ENCODE assay signal across 8 mouse cellular contexts in the genomic region with DNA sequence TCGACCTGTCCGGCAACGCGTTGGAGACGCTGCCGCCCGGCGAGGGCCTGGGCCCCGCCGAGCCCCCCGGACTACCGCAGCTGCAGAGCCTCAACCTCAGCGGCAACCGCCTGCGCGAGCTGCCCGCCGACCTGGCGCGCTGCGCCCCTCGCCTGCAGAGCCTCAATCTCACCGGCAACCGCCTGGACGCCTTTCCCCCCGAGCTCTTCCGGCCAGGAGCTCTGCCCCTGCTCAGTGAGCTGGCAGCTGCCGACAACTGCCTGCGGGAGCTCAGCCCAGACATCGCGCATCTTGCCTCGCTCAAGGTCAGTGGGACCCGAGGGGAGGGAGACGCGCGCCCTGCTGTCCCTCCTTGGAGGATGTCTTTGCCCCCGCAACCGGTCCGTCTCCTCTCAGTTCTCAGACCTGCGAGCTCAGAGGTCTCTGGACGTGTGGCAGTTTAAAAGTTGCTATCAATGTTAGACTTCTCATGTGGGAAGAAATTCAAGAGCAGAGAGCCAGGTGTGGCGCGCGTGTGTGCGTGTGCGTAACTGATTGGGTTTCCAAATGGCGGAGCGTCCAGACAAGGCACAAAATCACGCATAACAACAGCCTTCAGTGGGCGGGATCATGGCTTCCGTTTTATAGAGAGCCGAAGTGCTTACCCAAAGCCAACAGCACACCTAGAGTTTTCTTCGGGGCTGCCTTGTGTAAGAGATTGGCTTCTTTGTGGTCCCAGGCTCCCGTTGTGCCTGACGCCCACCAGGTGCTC. TPM values are rescaled to one million over a fixed set of nuclear protein-coding genes. Genes with fewer than 3 reads are reported as not detected.
DNase-seq lines count a peak whose midpoint lies in the region; ATAC-seq and TF ChIP-seq lines count a peak whose summit lies in the region.

No protein-coding gene starts in this region.

- no peak for TF ChIP-seq CTCF in embryonic fibroblast, embryonic 13.5 days (IDR thresholded peaks at IDR 0.05; ENCODE audit: borderline replicate concordance, insufficient read depth, low read length)

- peaks cover 15% of the 10 kb centered on the region for H3K4me1 ChIP-seq in kidney, embryonic 16.5 days (ENCODE audit: insufficient read depth, low read length)
- H3K4me1 ChIP-seq in ES-E14 (ENCODE audit: control insufficient read depth in 2 of 2, insufficient read depth in 2 of 2, low read length in 2 of 2, poor library complexity in 1 of 2), result peaks cover 5 to 14% of the 10 kb centered on the region in 2 experiments; a peak in 2 of 4 replicates
- peaks cover 7% of the 10 kb centered on the region for H3K4me1 ChIP-seq in embryonic fibroblast, embryonic 13.5 days (ENCODE audit: control insufficient read depth, insufficient read depth, low read length)
- peaks cover 11% of the 10 kb centered on the region for H3K4me1 ChIP-seq in intestine, embryonic 14.5 days (replicated peaks; ENCODE audit: control insufficient read depth, insufficient read depth, low read length)
- H3K4me1 ChIP-seq in midbrain, embryonic 14.5 days (ENCODE audit: control insufficient read depth, insufficient read depth, low read length), result peaks cover 17% of the 10 kb centered on the region

- in situ Hi-C loops in ES-E14 (cut with MboI; ENCODE audit: low sequenced_read_pairs in 2 of 2, unreplicated experiment in 2 of 2), result no loop called here

- H3K4me3 ChIP-seq in kidney, embryonic 16.5 days (ENCODE audit: low read length), result peak overlapping the region; percentile 100
- peak overlapping the region; percentile 82 to 99 for H3K4me3 ChIP-seq in ES-E14 (ENCODE audit: insufficient read depth in 1 of 2, low read depth in 1 of 2, low read length in 2 of 2, poor library complexity in 1 of 2, severe bottlenecking in 1 of 2)
- peak overlapping the region; percentile 98 for H3K4me3 ChIP-seq in embryonic fibroblast, embryonic 13.5 days (ENCODE audit: insufficient read depth, low read length)
- peak overlapping the region; percentile 99 for H3K4me3 ChIP-seq in intestine, embryonic 14.5 days (ENCODE audit: low read depth, low read length)
- H3K4me3 ChIP-seq in midbrain, embryonic 14.5 days (replicated peaks; ENCODE audit: low read depth, low read length), result peak overlapping the region; percentile 99

- TF ChIP-seq POLR2A in embryonic fibroblast, embryonic 13.5 days (IDR thresholded peaks at IDR 0.05; ENCODE audit: low read depth, low read length), result no peak

- WGBS in kidney, embryonic 16.5 days, result 2% methylated on average over 55 of the region's 55 CpGs
- 3% methylated on average over 47 of the region's 55 CpGs for whole genome bisulfite sequencing in intestine, embryonic 14.5 days
- WGBS in midbrain, embryonic 14.5 days, result 3% methylated on average over 55 of the region's 55 CpGs

- peak overlapping the region; percentile 50; the same call in 1 of the 2 replicates for H3K27ac ChIP-seq in kidney, embryonic 16.5 days (ENCODE audit: low read length)
- peak overlapping the region; percentile 11 for H3K27ac ChIP-seq in ES-E14 (ENCODE audit: insufficient read depth, low read depth, low read length, poor library complexity, severe bottlenecking)
- no peak overlapping the region for H3K27ac ChIP-seq in embryonic fibroblast, embryonic 13.5 days (ENCODE audit: insufficient read depth, low read length)
- peak overlapping the region; percentile 59 for H3K27ac ChIP-seq in intestine, embryonic 14.5 days (ENCODE audit: low read depth)
- peak overlapping the region; percentile 67; the same call in 1 of the 2 replicates for H3K27ac ChIP-seq in midbrain, embryonic 14.5 days (replicated peaks; ENCODE audit: low read depth, low read length)

- no peak for ATAC-seq in kidney, embryonic 16.5 days (ENCODE audit: low FRiP score, low TSS enrichment)
- no peak for ATAC-seq in intestine, embryonic 14.5 days (replicated peaks; ENCODE audit: low FRiP score, low TSS enrichment, low read depth)
- no peak for ATAC-seq in midbrain, embryonic 14.5 days (ENCODE audit: low FRiP score, low TSS enrichment)

- no peaks in the 10 kb centered on the region for H3K27me3 ChIP-seq in kidney, embryonic 16.5 days (ENCODE audit: insufficient read depth, low read length)
- no peaks in the 10 kb centered on the region for H3K27me3 ChIP-seq in intestine, embryonic 14.5 days (replicated peaks; ENCODE audit: control insufficient read depth, insufficient read depth, low read length)
- H3K27me3 ChIP-seq in midbrain, embryonic 14.5 days (ENCODE audit: control insufficient read depth, insufficient read depth, low read length), result no peaks in the 10 kb centered on the region

- peaks cover 27% of the 10 kb centered on the region for H3K36me3 ChIP-seq in kidney, embryonic 16.5 days (ENCODE audit: insufficient read depth, low read length)
- H3K36me3 ChIP-seq in ES-E14 (ENCODE audit: control insufficient read depth, insufficient read depth, low read length, poor library complexity, severe bottlenecking), result peaks cover 27% of the 10 kb centered on the region
- peaks cover 34% of the 10 kb centered on the region for H3K36me3 ChIP-seq in intestine, embryonic 14.5 days (ENCODE audit: control insufficient read depth, insufficient read depth, low read length)
- H3K36me3 ChIP-seq in midbrain, embryonic 14.5 days (ENCODE audit: control insufficient read depth, insufficient read depth, low read length), result peaks cover 35% of the 10 kb centered on the region

- no peaks in the 10 kb centered on the region for H3K9me3 ChIP-seq in kidney, embryonic 16.5 days (ENCODE audit: low read length)
- H3K9me3 ChIP-seq in ES-E14 (ENCODE audit: control insufficient read depth, insufficient read depth, low read depth, low read length), result no peaks in the 10 kb centered on the region
- H3K9me3 ChIP-seq in intestine, embryonic 14.5 days (ENCODE audit: control insufficient read depth, low read length), result no peaks in the 10 kb centered on the region
- no peaks in the 10 kb centered on the region for H3K9me3 ChIP-seq in midbrain, embryonic 14.5 days (ENCODE audit: control insufficient read depth, low read length)

- no peak for DNase-seq in kidney, adult 9 months
- DNase-seq in ES-E14 (ENCODE audit: low read depth, low spot score), result peak; percentile 20
- DNase-seq in intestine, embryonic 14.5 days (ENCODE audit: low spot score), result peak; percentile 64
- no peak for DNase-seq in midbrain, embryonic 14.5 days
- no peak for DNase-seq in urinary bladder, postnatal 10 days (ENCODE audit: low spot score)
- no peak for DNase-seq in right cerebral cortex, postnatal 25 days

- H3K4me2 ChIP-seq in kidney, embryonic 16.5 days (replicated peaks; ENCODE audit: low read depth, low read length), result peak overlapping the region; percentile 98
- H3K4me2 ChIP-seq in intestine, embryonic 14.5 days (ENCODE audit: low read length), result peak overlapping the region; percentile 99
- peak overlapping the region; percentile 99 for H3K4me2 ChIP-seq in midbrain, embryonic 14.5 days (ENCODE audit: low read length)

- peak overlapping the region; percentile 96 for H3K9ac ChIP-seq in kidney, embryonic 16.5 days (replicated peaks; ENCODE audit: low read length)
- H3K9ac ChIP-seq in ES-E14 (ENCODE audit: insufficient read depth, low read depth, low read length, poor library complexity, severe bottlenecking), result peak overlapping the region; percentile 95
- peak overlapping the region; percentile 94 for H3K9ac ChIP-seq in intestine, embryonic 14.5 days (ENCODE audit: low read length)
- H3K9ac ChIP-seq in midbrain, embryonic 14.5 days (replicated peaks; ENCODE audit: low read length), result peak overlapping the region; percentile 89

TF ChIP-seq in ES-E14, 5 proteins besides CTCF, POLR2A, EP300 and RAD21 (continues in another document):
- no peak for TF ChIP-seq ZC3H11A (IDR thresholded peaks at IDR 0.05; ENCODE audit: borderline replicate concordance, low read depth, low read length)
- no peak for TF ChIP-seq CHD2 (IDR thresholded peaks at IDR 0.05; ENCODE audit: low read depth, low read length)
- TF ChIP-seq MAFK (IDR thresholded peaks at IDR 0.05; ENCODE audit: insufficient read depth, low read depth, low read length), result no peak
- no peak for TF ChIP-seq ZNF384 (IDR thresholded peaks at IDR 0.05; ENCODE audit: low read depth, low read length)

RNA-seq across cellular contexts. Expression of gene Lrrc47, which starts 0.8 kb away (rescaled TPM):
- polyA plus RNA-seq in kidney, embryonic 16.5 days (2015; fragmentation: Nextera tagmentation; extraction: Ambion mirVana), result 16.8 and 21.9 TPM in 2 replicates
- 32.9 and 35.8 TPM in 2 replicates for total RNA-seq in ES-E14 (2012; rRNA removed)
- 40.4 and 41.8 TPM in 2 replicates for polyA plus RNA-seq in embryonic fibroblast, embryonic 13.5 days (2011; ENCODE audit: insufficient read length, low read depth, missing spikeins)
- polyA plus RNA-seq in intestine, embryonic 14.5 days (2014; fragmentation: Nextera tagmentation; extraction: Ambion mirVana), result 14.2 and 14.9 TPM in 2 replicates
- polyA plus RNA-seq in midbrain, embryonic 14.5 days (2014; fragmentation: Nextera tagmentation; extraction: Ambion mirVana), result 12.7 and 13.5 TPM in 2 replicates

RNA-seq across cellular contexts. Expression of gene Smim1, which starts 13.7 kb away (rescaled TPM):
- 62.4 and 66.1 TPM in 2 replicates for polyA plus RNA-seq in kidney, embryonic 16.5 days (2015; fragmentation: Nextera tagmentation; extraction: Ambion mirVana)
- 2.9 and 3.0 TPM in 2 replicates for total RNA-seq in ES-E14 (2012; rRNA removed)
- 26.4 and 28.7 TPM in 2 replicates for polyA plus RNA-seq in embryonic fibroblast, embryonic 13.5 days (2011; ENCODE audit: insufficient read length, low read depth, missing spikeins)
- 102 and 112 TPM in 2 replicates for polyA plus RNA-seq in intestine, embryonic 14.5 days (2014; fragmentation: Nextera tagmentation; extraction: Ambion mirVana)
- polyA plus RNA-seq in midbrain, embryonic 14.5 days (2014; fragmentation: Nextera tagmentation; extraction: Ambion mirVana), result 6.3 and 7.7 TPM in 2 replicates

RNA-seq across cellular contexts. Expression of gene Ccdc27, which starts 30.2 kb away (rescaled TPM):
- 0.07 TPM in 1 of 2 replicates, not detected in the other for polyA plus RNA-seq in kidney, embryonic 16.5 days (2015; fragmentation: Nextera tagmentation; extraction: Ambion mirVana)
- total RNA-seq in ES-E14 (2012; rRNA removed), result not detected in 2 replicates
- polyA plus RNA-seq in embryonic fibroblast, embryonic 13.5 days (2011; ENCODE audit: insufficient read length, low read depth, missing spikeins), result not detected in 2 replicates
- polyA plus RNA-seq in intestine, embryonic 14.5 days (2014; fragmentation: Nextera tagmentation; extraction: Ambion mirVana), result not detected in 2 replicates
- polyA plus RNA-seq in midbrain, embryonic 14.5 days (2014; fragmentation: Nextera tagmentation; extraction: Ambion mirVana), result not detected in 2 replicates

RNA-seq across cellular contexts. Expression of gene Cep104, which starts 37.3 kb away (rescaled TPM):
- polyA plus RNA-seq in kidney, embryonic 16.5 days (2015; fragmentation: Nextera tagmentation; extraction: Ambion mirVana), result 16.1 and 17.6 TPM in 2 replicates
- 15.0 and 16.1 TPM in 2 replicates for total RNA-seq in ES-E14 (2012; rRNA removed)
- 11.4 and 16.0 TPM in 2 replicates for polyA plus RNA-seq in embryonic fibroblast, embryonic 13.5 days (2011; ENCODE audit: insufficient read length, low read depth, missing spikeins)
- polyA plus RNA-seq in intestine, embryonic 14.5 days (2014; fragmentation: Nextera tagmentation; extraction: Ambion mirVana), result 13.9 and 14.8 TPM in 2 replicates
- 15.3 and 19.7 TPM in 2 replicates for polyA plus RNA-seq in midbrain, embryonic 14.5 days (2014; fragmentation: Nextera tagmentation; extraction: Ambion mirVana)

RNA-seq across cellular contexts. Expression of gene Dffb, which starts 37.4 kb away (rescaled TPM):
- polyA plus RNA-seq in kidney, embryonic 16.5 days (2015; fragmentation: Nextera tagmentation; extraction: Ambion mirVana), result 14.1 and 14.3 TPM in 2 replicates
- 14.4 and 15.1 TPM in 2 replicates for total RNA-seq in ES-E14 (2012; rRNA removed)
- 6.1 and 7.7 TPM in 2 replicates for polyA plus RNA-seq in embryonic fibroblast, embryonic 13.5 days (2011; ENCODE audit: insufficient read length, low read depth, missing spikeins)
- polyA plus RNA-seq in intestine, embryonic 14.5 days (2014; fragmentation: Nextera tagmentation; extraction: Ambion mirVana), result 12.1 and 15.1 TPM in 2 replicates
- 7.9 and 9.1 TPM in 2 replicates for polyA plus RNA-seq in midbrain, embryonic 14.5 days (2014; fragmentation: Nextera tagmentation; extraction: Ambion mirVana)

Comparison
In these comparisons a context has a peak if more than half of its experiments do, and no peak if none do; other contexts are left out.
1. DNase-seq: peak in ES-E14 (single experiment) and intestine, embryonic 14.5 days (single experiment); none in kidney, adult 9 months (single experiment), midbrain, embryonic 14.5 days (single experiment), urinary bladder, postnatal 10 days (single experiment) and right cerebral cortex, postnatal 25 days (single experiment).
2. Peak in every context shown above with its lines, with median percentiles within 50 percentile points of each other: H3K4me2 ChIP-seq, H3K4me3 ChIP-seq and H3K9ac ChIP-seq.